Mouse (Mus musculus): Measurements from ENCODE around the gene Homer2. TPM values are rescaled to one million over a fixed set of nuclear protein-coding genes. Genes with fewer than 3 reads are reported as not detected.

Homer2 gene
- 26.4 and 29.8 TPM in 2 replicates for polyA plus RNA-seq (2014; fragmentation: Nextera tagmentation; extraction: Ambion mirVana)

DNA sequence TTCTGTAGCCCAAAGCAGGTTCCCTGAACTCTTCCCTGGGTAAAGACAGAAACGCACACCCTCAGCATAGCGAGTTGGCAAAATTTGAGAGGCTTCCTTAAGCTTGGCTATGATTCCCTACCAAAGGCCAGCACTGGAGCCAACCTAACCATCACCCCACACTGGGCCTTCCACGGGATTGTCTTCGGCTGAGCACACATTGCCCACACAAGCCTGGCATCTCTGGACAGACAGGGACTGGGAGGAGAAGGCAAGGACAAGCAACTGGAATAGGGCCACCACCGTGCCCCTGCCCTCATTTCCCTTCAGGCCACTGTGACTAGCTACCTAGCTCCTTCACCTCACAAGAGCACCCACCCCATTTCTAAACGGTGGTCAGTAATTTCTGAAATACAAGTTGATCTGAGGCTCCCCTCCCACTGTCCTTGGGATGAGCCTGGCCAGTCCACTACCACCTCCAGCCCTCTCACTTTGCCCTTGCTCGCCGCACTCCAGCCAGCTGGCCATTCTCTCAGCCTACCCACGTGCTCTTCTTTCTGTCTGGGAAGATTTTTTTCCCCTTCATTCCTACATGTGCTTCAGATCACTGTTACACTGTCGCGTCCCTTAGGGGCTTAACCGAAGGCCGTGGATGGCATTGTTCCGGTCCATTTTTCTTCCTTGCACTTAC, at the start of gene Homer2:
TSS of gene Homer2 (minus strand) at position 57 of the 670 bp plus-strand sequence.
- H3K36me3 ChIP-seq (ENCODE audit: control insufficient read depth, insufficient read depth, low read length), result no peaks in the 10 kb centered on the region
- H3K4me1 ChIP-seq (ENCODE audit: control insufficient read depth, insufficient read depth, low read length), result peaks cover 10% of the 10 kb centered on the region; the same call in 1 of the 2 replicates
- H3K9me3 ChIP-seq (ENCODE audit: control insufficient read depth, low read length), result no peaks in the 10 kb centered on the region
- 0 out of 2 replicates have a peak, but pooled peaks have one; percentile 7 for ATAC-seq (ENCODE audit: low read depth)
- peak within 1 kb of the TSS; percentile 70 for H3K27ac ChIP-seq (ENCODE audit: low read depth, low read length)
- 76% methylated on average over 14 of the region's 14 CpGs for WGBS
- peak within 1 kb of the TSS; percentile 65 for H3K9ac ChIP-seq (replicated peaks; ENCODE audit: low read depth, low read length)
- H3K4me3 ChIP-seq (ENCODE audit: low read depth, low read length), result peak within 1 kb of the TSS; percentile 67
- H3K4me2 ChIP-seq (ENCODE audit: low read depth, low read length), result peak within 1 kb of the TSS; percentile 76
- no peaks in the 10 kb centered on the region for H3K27me3 ChIP-seq (ENCODE audit: control insufficient read depth, insufficient read depth, low read length)

DNA sequence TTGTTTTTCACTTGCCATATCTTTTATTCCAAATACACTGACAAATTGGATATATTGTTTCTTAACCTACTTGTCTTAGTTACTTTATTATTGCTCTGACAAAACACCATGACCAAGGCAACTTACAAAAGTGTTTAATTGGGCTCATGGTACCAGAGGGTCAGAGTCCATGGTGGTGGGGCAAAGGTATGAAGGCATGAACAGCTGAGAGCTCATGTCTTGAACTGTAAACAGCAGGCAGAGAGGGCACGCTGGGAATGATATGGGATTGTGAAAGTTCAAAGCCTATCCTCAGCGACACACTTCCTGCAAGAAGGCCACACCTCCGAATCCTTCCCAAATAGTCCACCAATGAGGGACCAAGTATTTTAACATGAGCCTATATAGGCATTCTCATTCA, 40.6 kb upstream of the Homer2 start:
- H3K4me2 ChIP-seq (ENCODE audit: low read depth, low read length), result no peak overlapping the region
- ATAC-seq (ENCODE audit: low read depth), result no peak
- H3K9ac ChIP-seq (replicated peaks; ENCODE audit: low read depth, low read length), result no peak overlapping the region
- no peak overlapping the region for H3K4me3 ChIP-seq (ENCODE audit: low read depth, low read length)
- no peaks in the 10 kb centered on the region for H3K27me3 ChIP-seq (ENCODE audit: control insufficient read depth, insufficient read depth, low read length)
- H3K36me3 ChIP-seq (ENCODE audit: control insufficient read depth, insufficient read depth, low read length), result no peaks in the 10 kb centered on the region
- no peak overlapping the region for H3K27ac ChIP-seq (ENCODE audit: low read depth, low read length)
- H3K9me3 ChIP-seq (ENCODE audit: control insufficient read depth, low read length), result no peaks in the 10 kb centered on the region
- no peaks in the 10 kb centered on the region for H3K4me1 ChIP-seq (ENCODE audit: control insufficient read depth, insufficient read depth, low read length)
- 83% methylated on average over 3 of the region's 3 CpGs for WGBS

DNA sequence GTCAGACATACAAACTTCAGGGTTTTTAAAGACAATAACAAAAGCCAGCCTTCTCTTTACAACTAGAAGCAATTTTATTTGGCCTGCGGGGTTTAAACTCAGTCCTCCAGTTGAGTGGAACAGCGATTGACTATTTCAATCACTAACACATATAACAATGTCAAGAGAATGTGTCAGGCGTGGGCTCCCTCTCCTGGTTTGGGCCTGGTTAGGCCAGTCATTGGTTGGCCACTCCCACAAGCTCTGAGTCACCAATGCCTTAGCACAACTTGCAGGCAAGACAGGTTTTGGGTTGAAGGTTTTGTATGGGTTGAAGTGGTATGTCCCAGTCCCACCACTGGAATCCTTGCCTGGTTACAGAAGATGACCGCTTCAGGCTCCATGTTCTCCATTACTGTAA, 36.8 kb upstream of the Homer2 start:
- Histone ChIP-seq H3K4me2 (ENCODE audit: low read depth, low read length) (no peak overlapping the region), H3K27me3 (ENCODE audit: control insufficient read depth, insufficient read depth, low read length) (no peaks in the 10 kb centered on the region), H3K27ac (ENCODE audit: low read depth, low read length) (no peak overlapping the region), H3K4me1 (ENCODE audit: control insufficient read depth, insufficient read depth, low read length) (no peaks in the 10 kb centered on the region), H3K36me3 (ENCODE audit: control insufficient read depth, insufficient read depth, low read length) (no peaks in the 10 kb centered on the region), H3K9ac (replicated peaks; ENCODE audit: low read depth, low read length) (no peak overlapping the region), H3K9me3 (ENCODE audit: control insufficient read depth, low read length) (no peaks in the 10 kb centered on the region), H3K4me3 (ENCODE audit: low read depth, low read length) (no peak overlapping the region)
- ATAC-seq (ENCODE audit: low read depth), result no peak
- WGBS, result 66% methylated on average over 4 of the region's 4 CpGs

DNA sequence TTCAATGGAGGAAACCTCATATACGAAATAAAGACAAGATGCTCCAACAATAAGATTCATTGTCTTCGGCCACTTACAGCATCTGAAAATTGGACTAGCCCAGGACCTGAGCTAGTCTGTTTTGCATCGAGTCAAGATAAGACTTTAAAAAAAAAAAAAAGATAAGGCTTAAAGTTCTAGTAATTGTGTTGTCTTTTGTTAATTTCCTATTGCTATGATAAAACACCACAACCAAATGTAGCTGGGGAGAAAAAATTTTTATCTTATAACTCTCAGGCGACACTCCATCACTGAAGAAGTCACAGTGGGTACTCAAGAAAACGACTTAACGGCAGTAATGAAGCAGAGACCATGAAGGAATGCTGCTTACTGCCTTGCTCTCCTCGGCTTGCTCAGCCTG, 32.7 kb upstream of the Homer2 start:
- ATAC-seq (ENCODE audit: low read depth), result no peak
- no peaks in the 10 kb centered on the region for H3K27me3 ChIP-seq (ENCODE audit: control insufficient read depth, insufficient read depth, low read length)
- H3K4me2 ChIP-seq (ENCODE audit: low read depth, low read length), result no peak overlapping the region
- 93% methylated on average over 7 of the region's 7 CpGs for WGBS
- no peak overlapping the region for H3K27ac ChIP-seq (ENCODE audit: low read depth, low read length)
- no peak overlapping the region for H3K9ac ChIP-seq (replicated peaks; ENCODE audit: low read depth, low read length)
- H3K9me3 ChIP-seq (ENCODE audit: control insufficient read depth, low read length), result no peaks in the 10 kb centered on the region
- no peak overlapping the region for H3K4me3 ChIP-seq (ENCODE audit: low read depth, low read length)
- H3K4me1 ChIP-seq (ENCODE audit: control insufficient read depth, insufficient read depth, low read length), result no peaks in the 10 kb centered on the region
- no peaks in the 10 kb centered on the region for H3K36me3 ChIP-seq (ENCODE audit: control insufficient read depth, insufficient read depth, low read length)

DNA sequence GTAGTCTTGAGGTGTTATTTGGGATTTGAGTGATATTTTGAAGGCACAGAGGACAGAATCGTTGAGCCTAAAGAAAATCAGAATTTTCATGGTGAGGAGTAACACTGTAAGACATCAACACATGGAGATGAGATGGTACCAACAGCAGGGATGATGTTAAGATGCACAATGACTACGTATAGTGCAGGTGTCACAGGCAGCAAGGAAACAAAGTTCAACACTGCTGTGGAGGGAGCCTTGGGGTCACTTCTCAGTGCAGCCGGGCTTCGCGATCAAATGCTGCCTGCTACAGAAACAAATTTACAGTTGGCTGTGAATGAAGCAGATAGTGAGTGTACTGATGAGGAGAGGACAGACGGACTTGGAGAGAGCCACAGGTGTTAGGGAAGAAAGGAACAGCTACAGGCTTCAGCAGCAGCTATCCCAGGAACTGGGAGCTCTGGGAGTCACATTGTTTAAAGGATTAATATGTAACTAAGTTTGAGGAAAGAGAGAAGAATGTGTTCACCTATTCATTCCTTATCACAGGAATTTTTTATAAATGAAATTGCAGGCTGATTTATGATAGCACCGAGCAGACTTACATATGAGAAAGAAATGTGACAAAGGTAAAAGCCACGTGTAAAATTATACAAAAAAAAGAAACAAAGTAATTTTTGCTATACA, 31.5 kb upstream of the Homer2 start:
- Histone ChIP-seq H3K4me3 (ENCODE audit: low read depth, low read length) (no peak overlapping the region), H3K27ac (ENCODE audit: low read depth, low read length) (no peak overlapping the region), H3K9me3 (ENCODE audit: control insufficient read depth, low read length) (no peaks in the 10 kb centered on the region), H3K4me1 (ENCODE audit: control insufficient read depth, insufficient read depth, low read length) (no peaks in the 10 kb centered on the region), H3K36me3 (ENCODE audit: control insufficient read depth, insufficient read depth, low read length) (no peaks in the 10 kb centered on the region), H3K9ac (replicated peaks; ENCODE audit: low read depth, low read length) (no peak overlapping the region), H3K27me3 (ENCODE audit: control insufficient read depth, insufficient read depth, low read length) (no peaks in the 10 kb centered on the region), H3K4me2 (ENCODE audit: low read depth, low read length) (no peak overlapping the region)
- ATAC-seq (ENCODE audit: low read depth), result no peak
- 79% methylated on average over 8 of the region's 8 CpGs for WGBS

DNA sequence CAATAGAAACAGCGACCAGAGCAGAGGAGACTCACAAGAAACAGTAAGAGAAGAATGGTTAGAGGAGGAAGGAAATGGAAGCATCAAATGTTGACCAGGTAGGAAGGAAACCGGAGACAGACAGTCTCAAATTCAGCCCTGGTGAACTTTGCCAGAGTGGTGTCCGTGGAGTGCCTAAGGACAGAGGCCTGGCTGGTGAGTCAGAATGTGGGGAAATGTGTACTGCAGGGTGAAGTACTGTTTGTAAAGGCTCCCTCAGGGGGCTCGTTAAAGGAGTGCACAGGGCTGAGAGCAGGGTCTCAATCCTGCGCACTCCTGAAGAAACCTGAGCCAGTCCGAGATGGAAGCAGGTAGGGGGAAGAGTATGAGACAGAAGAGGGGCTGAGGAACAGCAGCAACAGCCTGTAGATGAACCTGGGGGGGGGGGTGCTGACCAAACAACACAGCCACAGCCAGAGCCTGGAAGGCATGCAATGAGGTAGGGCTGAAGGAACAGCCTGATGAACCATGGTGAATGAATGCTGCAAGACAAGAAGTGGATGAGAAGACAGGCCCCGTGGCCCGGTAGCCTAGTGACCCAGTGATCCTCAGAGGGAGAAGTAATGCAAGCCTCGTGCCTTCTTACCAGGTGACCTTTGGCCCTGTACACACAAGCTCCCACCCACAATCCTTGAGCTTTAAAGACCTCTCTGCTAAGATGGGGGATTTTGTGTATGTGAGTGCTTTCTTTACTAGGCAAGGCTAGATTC, 28.1 kb upstream of the Homer2 start:
- no peaks in the 10 kb centered on the region for H3K4me1 ChIP-seq (ENCODE audit: control insufficient read depth, insufficient read depth, low read length)

DNA sequence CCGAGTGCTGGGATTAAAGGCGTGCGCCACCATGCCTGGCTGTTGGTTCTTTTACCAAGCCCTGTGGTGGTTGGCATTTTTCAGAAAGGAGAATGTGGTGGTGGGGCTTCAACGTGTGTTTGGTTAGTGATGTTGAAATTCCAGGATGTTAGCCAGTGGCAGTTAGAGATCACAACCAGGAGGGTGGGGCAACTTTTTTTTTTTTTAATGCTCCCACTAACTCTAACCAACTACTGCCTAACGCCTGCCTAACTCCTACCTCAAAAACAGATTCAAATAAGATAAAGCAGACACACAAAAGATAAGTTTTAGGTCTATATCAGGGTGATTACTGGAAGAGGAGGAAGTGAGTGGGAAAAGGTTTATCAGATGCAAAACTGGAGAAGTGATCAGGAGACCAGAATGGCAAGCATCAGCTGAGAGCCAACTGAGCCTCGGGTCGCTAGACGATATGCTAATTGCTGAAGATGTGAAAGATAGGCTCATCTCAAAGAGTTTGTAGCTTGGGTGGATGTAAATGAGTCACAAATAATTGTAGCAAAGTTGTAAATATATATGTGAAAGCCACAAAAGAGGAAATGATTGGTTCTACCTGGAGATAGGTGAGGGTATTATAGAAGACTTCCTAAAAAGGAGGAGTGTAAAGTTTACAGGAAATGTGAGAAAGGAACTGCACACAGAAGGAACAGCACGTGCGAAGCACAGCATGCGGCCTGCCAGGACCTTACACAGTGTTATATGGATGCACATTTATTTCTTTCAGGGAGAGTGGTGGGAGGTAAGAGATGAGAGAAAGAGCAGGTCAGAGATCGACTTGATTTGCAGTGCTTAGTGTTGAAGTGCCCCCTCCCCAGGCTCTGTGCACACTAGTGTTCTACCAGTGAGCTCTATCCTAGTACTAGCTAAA, 25.1 kb upstream of the Homer2 start:
- 87% methylated on average over 12 of the region's 12 CpGs for WGBS
- ATAC-seq (ENCODE audit: low read depth), result no peak
- no peak overlapping the region for H3K27ac ChIP-seq (ENCODE audit: low read depth, low read length)

More for the DNA sequence above, 28.1 kb upstream of the Homer2 start:
- Histone ChIP-seq H3K27me3 (ENCODE audit: control insufficient read depth, insufficient read depth, low read length) (no peaks in the 10 kb centered on the region), H3K27ac (ENCODE audit: low read depth, low read length) (no peak overlapping the region), H3K36me3 (ENCODE audit: control insufficient read depth, insufficient read depth, low read length) (no peaks in the 10 kb centered on the region), H3K9me3 (ENCODE audit: control insufficient read depth, low read length) (no peaks in the 10 kb centered on the region), H3K9ac (replicated peaks; ENCODE audit: low read depth, low read length) (no peak overlapping the region), H3K4me3 (ENCODE audit: low read depth, low read length) (no peak overlapping the region), H3K4me2 (ENCODE audit: low read depth, low read length) (no peak overlapping the region)
- WGBS, result 75% methylated on average over 9 of the region's 9 CpGs
- ATAC-seq (ENCODE audit: low read depth), result no peak

DNA sequence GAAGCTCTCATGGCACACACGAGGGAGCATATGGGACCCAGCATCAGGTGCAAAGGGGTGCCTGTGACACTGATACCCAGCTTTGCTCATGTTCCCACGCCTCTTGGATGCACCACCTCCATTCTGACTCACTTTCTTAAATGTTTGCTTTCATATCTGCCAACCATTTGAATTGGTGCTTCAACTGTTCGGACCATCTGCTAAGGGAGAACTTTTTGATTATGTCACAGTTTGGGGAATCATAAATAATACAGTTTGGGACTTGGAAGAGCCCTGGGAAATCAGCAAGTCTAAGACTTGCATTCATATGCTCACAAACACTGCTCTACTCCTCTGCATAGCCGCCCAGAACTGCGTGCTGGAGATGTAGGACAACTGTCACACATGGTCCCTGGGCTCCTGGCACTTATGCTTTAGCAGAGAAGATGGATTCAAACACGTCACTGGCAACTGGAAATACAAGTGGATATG, 23.9 kb upstream of the Homer2 start:
- H3K27me3 ChIP-seq (ENCODE audit: control insufficient read depth, insufficient read depth, low read length), result no peaks in the 10 kb centered on the region
- no peaks in the 10 kb centered on the region for H3K4me1 ChIP-seq (ENCODE audit: control insufficient read depth, insufficient read depth, low read length)
- whole genome bisulfite sequencing, result 82% methylated on average over 6 of the region's 6 CpGs
- H3K27ac ChIP-seq (ENCODE audit: low read depth, low read length), result no peak overlapping the region
- ATAC-seq (ENCODE audit: low read depth), result no peak
- no peak overlapping the region for H3K9ac ChIP-seq (replicated peaks; ENCODE audit: low read depth, low read length)
- no peak overlapping the region for H3K4me2 ChIP-seq (ENCODE audit: low read depth, low read length)
- H3K9me3 ChIP-seq (ENCODE audit: control insufficient read depth, low read length), result no peaks in the 10 kb centered on the region
- no peaks in the 10 kb centered on the region for H3K36me3 ChIP-seq (ENCODE audit: control insufficient read depth, insufficient read depth, low read length)
- H3K4me3 ChIP-seq (ENCODE audit: low read depth, low read length), result no peak overlapping the region

More for the DNA sequence above, 25.1 kb upstream of the Homer2 start:
- Histone ChIP-seq H3K27me3 (ENCODE audit: control insufficient read depth, insufficient read depth, low read length) (no peaks in the 10 kb centered on the region), H3K36me3 (ENCODE audit: control insufficient read depth, insufficient read depth, low read length) (no peaks in the 10 kb centered on the region), H3K4me3 (ENCODE audit: low read depth, low read length) (no peak overlapping the region), H3K9ac (replicated peaks; ENCODE audit: low read depth, low read length) (no peak overlapping the region), H3K4me2 (ENCODE audit: low read depth, low read length) (no peak overlapping the region), H3K4me1 (ENCODE audit: control insufficient read depth, insufficient read depth, low read length) (no peaks in the 10 kb centered on the region), H3K9me3 (ENCODE audit: control insufficient read depth, low read length) (no peaks in the 10 kb centered on the region)
